Mouse (Mus musculus) kidney, adult 2 months (tissue): Measurements from ENCODE around the gene Golt1b. TPM values are rescaled to one million over a fixed set of nuclear protein-coding genes. Genes with fewer than 3 reads are reported as not detected.

Experiments used
- DNase-seq: peaks from one replicate; pipeline ENCODE4 v3.0.0; 2021
- H3K27ac ChIP-seq: fragments of 200-500 bp; 2 replicates; pipeline ENCODE4 v1.5.1; 2012; ENCODE audit warnings: low read depth, low read length, control low read depth, inconsistent platforms; ENCODE audit not compliant: insufficient read depth
- H3K27me3 ChIP-seq: fragments of 200-500 bp; replicated peaks from 2 replicates; pipeline ENCODE4 v1.6.1; 2012; ENCODE audit warnings: mild to moderate bottlenecking, moderate library complexity, low read length, inconsistent platforms; ENCODE audit not compliant: control insufficient read depth, insufficient read depth
- H3K36me3 ChIP-seq: fragments of 200-500 bp; 2 replicates; pipeline ENCODE4 v1.6.1; 2012; ENCODE audit warnings: mild to moderate bottlenecking, moderate library complexity, low read length, inconsistent platforms; ENCODE audit not compliant: control insufficient read depth, insufficient read depth
- H3K4me1 ChIP-seq: fragments of 200-500 bp; 2 replicates; pipeline ENCODE4 v1.6.1; 2011; ENCODE audit warnings: low read length; ENCODE audit not compliant: control insufficient read depth, insufficient read depth
- H3K4me3 ChIP-seq: fragments of 200-500 bp; 2 replicates; pipeline ENCODE4 v1.5.1; 2011; ENCODE audit warnings: mild to moderate bottlenecking, low read depth, low read length, control low read depth; ENCODE audit not compliant: insufficient read depth
- CTCF ChIP-seq: fragments of 200-500 bp; conservative IDR thresholded peaks from 2 replicates; pipeline ENCODE4 v1.5.1; 2011; ENCODE audit warnings: low read depth, mild to moderate bottlenecking, control low read depth, low read length, moderate library complexity, mixed read lengths; ENCODE audit not compliant: insufficient read depth, insufficient read length
- POLR2A ChIP-seq: fragments of 200-500 bp; IDR thresholded peaks from one replicate; pipeline ENCODE4 v1.6.1; 2011; ENCODE audit warnings: low read depth, low read length, control low read depth
- WGBS: fragments of 180-500 bp; shearing (Covaris S2); methylation state at CpG from one replicate; pipeline ENCODE4 v1.1.7; 2018; 5-methylcytosine and 5-hydroxymethylcytosine counted together
- polyA plus RNA-seq: library from polyadenylated mRNA; depleted of rRNA; stranded (reverse); fragments of >200 nt; gene quantifications from 2 replicates; pipeline ENCODE4 v1.2.3, GENCODE M21; 2012

The Golt1b gene
- polyA plus RNA-seq, 1 experiment: 5.5 TPM

GRCm38 (mm10) chr6:142386285-142387010 is 573 bp upstream of the Golt1b start:
- Histone ChIP-seq H3K36me3 (no peaks in the 10 kb centered on the region), H3K4me3 (peak overlapping the region; percentile 98), H3K27me3 (no peaks in the 10 kb centered on the region), H3K27ac (no peak overlapping the region), H3K4me1 (0 out of 2 replicates have a peak, but pooled peaks cover 4% of the 10 kb centered on the region)
- TF ChIP-seq POLR2A: no peak
- TF ChIP-seq CTCF: no peak
- no peak for DNase-seq
- WGBS: 4% methylated on average over 31 of the region's 31 CpGs

- Histone ChIP-seq H3K36me3 (no peaks in the 10 kb centered on the region), H3K27ac (no peak overlapping the region), H3K4me1 (0 out of 2 replicates have a peak, but pooled peaks cover 4% of the 10 kb centered on the region), H3K27me3 (no peaks in the 10 kb centered on the region), H3K4me3 (peak overlapping the region; percentile 75)
- 12% methylated on average over 8 of the region's 8 CpGs for WGBS
- TF ChIP-seq CTCF: no peak
- no peak for TF ChIP-seq POLR2A
- no peak for DNase-seq
Observed at GRCm38 (mm10) chr6:142387755-142388271, 792 bp downstream of the Golt1b start.

GRCm38 (mm10) chr6:142389101-142389500 is 2.1 kb downstream of the Golt1b start:
- WGBS: 64% methylated on average over 2 of the region's 2 CpGs
- TF ChIP-seq CTCF (no peak), POLR2A (no peak)
- H3K4me1 ChIP-seq: 0 out of 2 replicates have a peak, but pooled peaks cover 4% of the 10 kb centered on the region

GRCm38 (mm10) chr6:142392312-142392711 is 5.3 kb downstream of the Golt1b start:
- H3K27ac ChIP-seq: no peak overlapping the region
- H3K36me3 ChIP-seq: peaks cover 4% of the 10 kb centered on the region
- DNase-seq: no peak
- H3K4me3 ChIP-seq: no peak overlapping the region
- WGBS: 85% methylated on average over 5 of the region's 5 CpGs
- 0 out of 2 replicates have a peak, but pooled peaks cover 4% of the 10 kb centered on the region for H3K4me1 ChIP-seq
- no peaks in the 10 kb centered on the region for H3K27me3 ChIP-seq
- TF ChIP-seq CTCF (no peak), POLR2A (no peak)

More at GRCm38 (mm10) chr6:142389101-142389500, 2.1 kb downstream of the Golt1b start:
- Histone ChIP-seq H3K36me3 (peaks cover 4% of the 10 kb centered on the region), H3K27me3 (no peaks in the 10 kb centered on the region), H3K4me3 (no peak overlapping the region), H3K27ac (no peak overlapping the region)
- no peak for DNase-seq

GRCm38 (mm10) chr6:142394669-142395068 is 7.6 kb downstream of the Golt1b start:
- Histone ChIP-seq H3K27me3 (no peaks in the 10 kb centered on the region), H3K36me3 (peaks cover 4% of the 10 kb centered on the region), H3K4me3 (no peak overlapping the region), H3K4me1 (no peaks in the 10 kb centered on the region), H3K27ac (no peak overlapping the region)
- WGBS: 89% methylated on average over 5 of the region's 5 CpGs
- DNase-seq: no peak
- TF ChIP-seq POLR2A (no peak), CTCF (no peak)

GRCm38 (mm10) chr6:142395756-142396155 is 8.7 kb downstream of the Golt1b start:
- 80% methylated on average over 6 of the region's 6 CpGs for WGBS
- Histone ChIP-seq H3K27ac (no peak overlapping the region), H3K4me3 (no peak overlapping the region), H3K27me3 (no peaks in the 10 kb centered on the region), H3K4me1 (no peaks in the 10 kb centered on the region), H3K36me3 (peaks cover 4% of the 10 kb centered on the region)
- no peak for DNase-seq
- no peak for TF ChIP-seq CTCF
- TF ChIP-seq POLR2A: no peak

GRCm38 (mm10) chr6:142411140-142411539 is 24.1 kb downstream of the Golt1b start:
- DNase-seq: no peak

More at GRCm38 (mm10) chr6:142411140-142411539, 24.1 kb downstream of the Golt1b start:
- no peaks in the 10 kb centered on the region for H3K36me3 ChIP-seq
- 57% methylated on average over 1 of the region's 1 CpGs for WGBS
- H3K4me3 ChIP-seq: no peak overlapping the region
- H3K27me3 ChIP-seq: no peaks in the 10 kb centered on the region; the same call in 1 of the 2 replicates
- H3K27ac ChIP-seq: no peak overlapping the region
- TF ChIP-seq CTCF: no peak
- no peak for TF ChIP-seq POLR2A
- no peaks in the 10 kb centered on the region for H3K4me1 ChIP-seq
